Mouse (Mus musculus): Measurements from ENCODE around the gene Dlk1.

Gene Dlk1

GRCm38 (mm10) chr12:109452592-109452991 is at the start of gene Dlk1:
Gene Dlk1 (plus strand): TSS chr12:109452823.
- no peak for DNase-seq

GRCm38 (mm10) chr12:109402943-109403342 is 49.7 kb upstream of the Dlk1 start:
- no peak for DNase-seq

GRCm38 (mm10) chr12:109403752-109404151 is 48.9 kb upstream of the Dlk1 start:
- no peak for DNase-seq

- DNase-seq: peak; percentile 72
Observed at GRCm38 (mm10) chr12:109406018-109406417, 46.6 kb upstream of the Dlk1 start.

GRCm38 (mm10) chr12:109410723-109411122 is 41.9 kb upstream of the Dlk1 start:
- DNase-seq: no peak

GRCm38 (mm10) chr12:109411172-109412070 is 41.2 kb upstream of the Dlk1 start:
- no peak for DNase-seq

GRCm38 (mm10) chr12:109412071-109412440 is 40.6 kb upstream of the Dlk1 start:
- no peak for DNase-seq

- DNase-seq: peak; percentile 87
Observed at GRCm38 (mm10) chr12:109412675-109413074, 39.9 kb upstream of the Dlk1 start.

- no peak for DNase-seq
Observed at GRCm38 (mm10) chr12:109413321-109413720, 39.3 kb upstream of the Dlk1 start.

GRCm38 (mm10) chr12:109416681-109417080 is 35.9 kb upstream of the Dlk1 start:
- no peak for DNase-seq

- peak; percentile 80 for DNase-seq
Observed at GRCm38 (mm10) chr12:109417476-109418201, 35.0 kb upstream of the Dlk1 start.

GRCm38 (mm10) chr12:109420006-109420405 is 32.6 kb upstream of the Dlk1 start:
- DNase-seq: no peak

- peak; percentile 2 for DNase-seq
Observed at GRCm38 (mm10) chr12:109423163-109423562, 29.5 kb upstream of the Dlk1 start.

- DNase-seq: peak; percentile 6
Observed at GRCm38 (mm10) chr12:109423716-109424429, 28.8 kb upstream of the Dlk1 start.

GRCm38 (mm10) chr12:109424753-109425332 is 27.8 kb upstream of the Dlk1 start:
- DNase-seq: peak; percentile 65

GRCm38 (mm10) chr12:109425982-109426381 is 26.6 kb upstream of the Dlk1 start:
- no peak for DNase-seq

GRCm38 (mm10) chr12:109432475-109433130 is 20.0 kb upstream of the Dlk1 start:
- peak; percentile 5 for DNase-seq

GRCm38 (mm10) chr12:109436367-109436807 is 16.2 kb upstream of the Dlk1 start:
- DNase-seq: peak; percentile 84

GRCm38 (mm10) chr12:109436852-109437251 is 15.8 kb upstream of the Dlk1 start:
- DNase-seq: peak; percentile 59

GRCm38 (mm10) chr12:109437559-109438350 is 14.9 kb upstream of the Dlk1 start:
- peak; percentile 91 for DNase-seq

- no peak for DNase-seq
Observed at GRCm38 (mm10) chr12:109438383-109438782, 14.2 kb upstream of the Dlk1 start.

Data from embryo, embryonic 11 days (tissue).